In genomic region chr2:169515350-169515749, GRCm38 (mm10) we compare ENCODE assay signal across 11 mouse cellular contexts.
DNase-seq lines count a peak whose midpoint lies in the region; ATAC-seq and TF ChIP-seq lines count a peak whose summit lies in the region.
"Had no signal": no experiment of that assay in that cellular context is flagged by ENCODE, and none has a peak within 500 bp of the region (broad histone marks: within the 10 kb centered on the region; RNA-seq: fewer than 3 reads in every experiment).

No protein-coding gene starts in this region.

- 68% methylated on average over 11 of the region's 11 CpGs for WGBS in lung, embryonic 14.5 days
- 73% methylated on average over 11 of the region's 11 CpGs for WGBS in midbrain, embryonic 16.5 days

- no peaks in the 10 kb centered on the region for H3K9me3 ChIP-seq in lung, embryonic 14.5 days (ENCODE audit: low read depth, low read length)
- H3K9me3 ChIP-seq in midbrain, embryonic 16.5 days (replicated peaks; ENCODE audit: control insufficient read depth, low read length, poor library complexity, severe bottlenecking): no peaks in the 10 kb centered on the region
- H3K9me3 ChIP-seq: heart, embryonic 13.5 days had no signal

- H3K27ac ChIP-seq in lung, embryonic 14.5 days (ENCODE audit: low read depth): no peak overlapping the region
- H3K27ac ChIP-seq in midbrain, embryonic 16.5 days (ENCODE audit: low read length): no peak overlapping the region
- H3K27ac ChIP-seq: heart, embryonic 13.5 days had no signal

- no peaks in the 10 kb centered on the region for H3K27me3 ChIP-seq in lung, embryonic 14.5 days (ENCODE audit: insufficient read depth, low read length)
- H3K27me3 ChIP-seq in midbrain, embryonic 16.5 days (ENCODE audit: control insufficient read depth, insufficient read depth, low read depth, low read length): no peaks in the 10 kb centered on the region
- H3K27me3 ChIP-seq: heart, embryonic 13.5 days had no signal

- ATAC-seq in lung, embryonic 14.5 days (ENCODE audit: insufficient read depth): no peak
- peak; percentile 35 for ATAC-seq in megakaryocyte progenitor cell, adult 5-6 weeks (replicated peaks; ENCODE audit: poor library complexity)
- ATAC-seq in erythroblast, adult 5-6 weeks (replicated peaks; ENCODE audit: low FRiP score, poor library complexity, severe bottlenecking): no peak
- no peak for ATAC-seq in midbrain, embryonic 16.5 days

- no peaks in the 10 kb centered on the region for H3K36me3 ChIP-seq in lung, embryonic 14.5 days (ENCODE audit: insufficient read depth)
- H3K36me3 ChIP-seq in midbrain, embryonic 16.5 days (ENCODE audit: control insufficient read depth, insufficient read depth, low read length): no peaks in the 10 kb centered on the region
- H3K36me3 ChIP-seq: heart, embryonic 13.5 days had no signal

- H3K4me3 ChIP-seq in lung, embryonic 14.5 days (ENCODE audit: low read depth, low read length): no peak overlapping the region
- no peak overlapping the region for H3K4me3 ChIP-seq in midbrain, embryonic 16.5 days (ENCODE audit: low read depth, low read length)
- H3K4me3 ChIP-seq: heart, embryonic 13.5 days had no signal

- peak; percentile 8 for DNase-seq in adrenal gland, postnatal 10 days
- no peak for DNase-seq in adrenal gland, adult 2 months
- DNase-seq in lung, embryonic 14.5 days: peak; percentile 38
- DNase-seq in lung, postnatal 14 days: no peak
- DNase-seq in urinary bladder, postnatal 14 days (ENCODE audit: low spot score): no peak
- DNase-seq: cerebellum, postnatal 14 days; midbrain, embryonic 14.5 days had no signal

- H3K4me2 ChIP-seq in lung, embryonic 14.5 days: no peak overlapping the region
- H3K4me2 ChIP-seq in midbrain, embryonic 16.5 days (ENCODE audit: low read length): no peak overlapping the region
- H3K4me2 ChIP-seq: heart, embryonic 13.5 days had no signal

- no peak overlapping the region for H3K9ac ChIP-seq in lung, embryonic 14.5 days
- no peak overlapping the region for H3K9ac ChIP-seq in midbrain, embryonic 16.5 days (ENCODE audit: low read depth, low read length)
- H3K9ac ChIP-seq: heart, embryonic 13.5 days had no signal

- no peaks in the 10 kb centered on the region for H3K4me1 ChIP-seq in lung, embryonic 14.5 days (ENCODE audit: insufficient read depth)
- 0 out of 2 replicates have a peak, but pooled peaks cover 3% of the 10 kb centered on the region for H3K4me1 ChIP-seq in midbrain, embryonic 16.5 days (ENCODE audit: control insufficient read depth, insufficient read depth, low read length)

- TF ChIP-seq CTCF in lung, embryonic 14.5 days (IDR thresholded peaks at IDR 0.05; ENCODE audit: low read depth): no peak

Comparison
In these comparisons a context has a peak if more than half of its experiments do, and no peak if none do; other contexts are left out.
1. DNase-seq: peak in adrenal gland, postnatal 10 days (single experiment) and lung, embryonic 14.5 days (single experiment); none in adrenal gland, adult 2 months (single experiment), lung, postnatal 14 days (single experiment) and urinary bladder, postnatal 14 days (single experiment).